Mouse (Mus musculus): ENCODE results near the gene Gmpr2.

DNA sequence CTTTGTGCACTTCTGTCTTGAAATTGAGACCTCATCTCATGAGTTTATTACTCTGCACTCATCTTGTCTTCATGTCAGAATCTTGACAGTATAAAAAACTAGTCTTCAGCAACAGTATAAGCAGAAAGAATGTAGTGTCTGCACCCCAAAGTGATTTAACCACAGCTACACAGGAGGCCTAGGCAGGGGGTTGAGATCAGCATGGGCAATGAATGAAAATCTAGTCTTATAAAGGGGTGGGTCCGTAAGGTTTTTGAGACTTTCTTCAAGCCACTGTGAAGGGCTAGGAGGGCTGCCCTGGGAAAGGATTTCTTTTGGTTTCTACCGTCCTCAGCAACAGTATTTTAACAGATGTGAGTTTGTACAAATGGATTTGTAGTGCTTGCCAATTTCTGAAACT, 11.1 kb upstream of the Gmpr2 start:
- TF ChIP-seq CTCF (IDR thresholded peaks at IDR 0.05; ENCODE audit: extremely low read depth, insufficient read depth, insufficient read length, insufficient replicate concordance) (no peak), POLR2A (IDR thresholded peaks at IDR 0.05; ENCODE audit: low read depth, low read length) (no peak)

All from spleen, adult 2 months (tissue).